Mouse (Mus musculus): ENCODE measurements around the gene Aen. TPM values are rescaled to one million over a fixed set of nuclear protein-coding genes. Genes with fewer than 3 reads are reported as not detected.

Aen gene
- total RNA-seq, 2 experiments from 2014 or later, result 0.96 to 17.6 TPM

DNA sequence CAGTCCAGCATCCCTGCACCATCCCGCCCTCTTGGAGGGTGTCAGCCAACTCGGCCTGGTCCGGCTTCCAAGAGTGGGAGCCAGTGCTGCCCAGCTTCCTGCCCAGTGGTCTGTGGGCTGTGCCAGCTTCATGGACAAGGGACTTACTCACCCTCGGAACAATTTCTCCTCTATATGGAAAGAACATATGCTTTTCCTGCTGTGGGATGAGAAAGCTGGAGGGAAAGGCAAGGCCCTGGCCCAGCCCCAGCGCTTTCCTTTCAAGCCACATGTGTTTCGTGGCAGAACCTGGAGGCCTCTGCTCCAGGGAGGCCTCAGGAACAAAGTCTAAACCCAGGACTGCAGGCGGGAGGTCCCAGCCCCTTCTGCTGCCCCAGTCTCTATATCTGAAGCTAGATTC, 30.0 kb downstream of the Aen start:
- ATAC-seq (replicated peaks; ENCODE audit: low FRiP score, poor library complexity, severe bottlenecking), result no peak

DNA sequence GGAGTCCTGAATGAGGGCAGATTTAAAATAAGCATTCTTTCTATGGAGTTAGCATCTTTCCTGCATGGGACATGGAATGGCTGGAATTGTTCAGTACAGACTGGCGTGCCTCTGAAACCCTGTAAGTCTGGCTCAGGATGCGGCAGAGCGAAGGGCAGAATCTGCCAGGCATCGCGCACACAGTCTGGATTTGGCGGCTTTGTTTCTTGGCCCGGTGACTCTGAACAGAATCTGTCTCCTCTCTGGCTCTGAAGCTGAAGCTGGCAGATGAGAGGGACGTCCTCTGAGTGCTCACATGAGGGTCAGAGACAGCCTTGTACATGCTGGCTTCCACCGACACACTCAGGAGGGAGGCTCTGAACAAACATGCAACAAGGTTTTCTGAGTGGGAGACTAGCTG, 30.5 kb downstream of the Aen start:
- ATAC-seq (replicated peaks; ENCODE audit: low FRiP score, poor library complexity, severe bottlenecking), result no peak

DNA sequence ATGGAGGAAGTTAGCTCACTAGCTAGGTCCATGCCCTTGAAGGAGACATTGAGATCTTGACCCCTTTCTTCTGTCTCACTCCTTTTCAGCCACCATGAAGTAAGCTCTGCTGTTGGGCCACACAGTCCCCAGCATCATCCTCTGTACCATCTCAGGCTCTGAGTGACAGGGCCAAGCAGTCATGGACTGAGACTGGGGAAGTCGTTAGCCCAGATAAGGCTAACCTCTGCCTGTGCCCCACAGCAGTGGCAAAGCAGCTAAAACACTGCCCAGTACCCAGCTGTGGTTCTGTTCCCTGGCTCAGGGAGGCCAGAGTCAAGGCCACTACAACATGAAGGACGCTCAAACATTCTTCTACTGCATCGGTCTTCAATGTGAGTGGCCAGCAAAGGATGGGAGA, 31.6 kb downstream of the Aen start:
- ATAC-seq (replicated peaks; ENCODE audit: low FRiP score, poor library complexity, severe bottlenecking), result peak; percentile 58

DNA sequence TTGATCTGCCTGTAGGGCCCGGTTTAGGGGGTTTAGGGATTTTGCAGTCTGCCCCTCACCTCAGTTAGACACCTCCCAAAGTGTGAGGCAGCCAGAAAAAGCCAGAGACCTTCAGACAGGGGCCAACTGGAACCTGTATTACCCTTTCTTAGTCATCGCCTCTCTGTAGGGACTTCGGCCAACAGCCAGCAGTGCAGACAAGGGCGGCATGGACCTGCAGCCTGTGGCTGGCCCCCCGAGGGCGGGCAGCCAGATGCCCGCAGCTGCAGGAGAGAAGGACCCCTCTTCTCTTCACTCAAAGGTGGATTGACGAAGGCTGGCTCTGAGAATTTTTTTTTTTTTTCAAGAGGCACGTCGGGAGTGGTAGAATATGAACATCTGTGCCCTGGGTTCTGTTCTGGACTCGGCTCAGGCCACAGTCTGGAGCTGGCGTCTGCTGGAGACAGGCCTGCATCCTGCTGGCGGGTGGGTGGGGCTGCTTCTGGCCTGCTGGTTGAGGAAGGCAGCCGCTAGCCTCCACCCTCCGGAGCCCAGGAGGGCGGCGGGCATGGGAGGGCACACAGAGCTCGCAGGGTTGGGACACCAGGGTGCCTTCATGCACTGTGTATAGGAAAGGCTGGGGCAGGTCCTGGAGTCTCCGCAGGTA, 43.4 kb downstream of the Aen start:
- ATAC-seq (replicated peaks; ENCODE audit: low FRiP score, poor library complexity, severe bottlenecking), result peak; percentile 70

DNA sequence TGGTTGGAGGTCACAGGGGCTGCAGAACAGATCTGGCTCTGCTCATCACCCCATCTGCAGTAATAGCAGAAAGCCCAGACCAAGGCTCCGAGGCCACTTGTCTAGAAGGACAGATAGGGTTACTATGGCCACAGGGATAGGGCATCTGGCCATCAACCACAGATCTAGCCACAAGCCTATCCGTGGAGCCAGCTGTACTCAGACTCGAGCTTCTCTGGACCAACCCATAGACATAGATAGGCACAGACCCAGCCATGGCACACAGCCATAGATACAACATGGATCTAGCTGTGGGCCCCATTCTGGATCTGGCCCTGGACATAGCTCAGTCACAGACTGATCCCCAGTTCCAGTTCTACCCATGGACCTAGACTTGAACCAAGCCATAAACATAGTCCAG, 45.3 kb downstream of the Aen start:
- ATAC-seq (replicated peaks; ENCODE audit: low FRiP score, poor library complexity, severe bottlenecking), result peak; percentile 83

DNA sequence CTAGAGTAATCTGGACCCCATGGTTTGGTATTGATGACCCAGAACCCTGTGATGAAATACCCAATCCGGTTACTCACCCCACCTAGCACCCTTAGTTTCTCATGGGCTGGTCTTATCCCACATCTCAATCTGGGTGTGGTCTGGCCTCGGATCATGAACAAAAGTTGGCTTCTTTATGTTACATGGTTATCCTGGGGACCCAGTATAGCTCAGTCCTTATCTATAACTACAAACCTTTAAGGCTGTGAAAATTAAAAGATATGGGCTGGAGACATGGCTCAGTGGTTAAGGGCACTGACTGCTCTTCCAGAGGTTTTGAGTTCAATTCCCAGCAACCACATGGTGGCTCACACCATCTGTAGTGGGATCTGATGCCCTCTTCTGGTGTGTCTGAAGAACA, 46.9 kb downstream of the Aen start:
- 0 out of 2 replicates have a peak, but pooled peaks have one; percentile 11 for ATAC-seq (replicated peaks; ENCODE audit: low FRiP score, poor library complexity, severe bottlenecking)

DNA sequence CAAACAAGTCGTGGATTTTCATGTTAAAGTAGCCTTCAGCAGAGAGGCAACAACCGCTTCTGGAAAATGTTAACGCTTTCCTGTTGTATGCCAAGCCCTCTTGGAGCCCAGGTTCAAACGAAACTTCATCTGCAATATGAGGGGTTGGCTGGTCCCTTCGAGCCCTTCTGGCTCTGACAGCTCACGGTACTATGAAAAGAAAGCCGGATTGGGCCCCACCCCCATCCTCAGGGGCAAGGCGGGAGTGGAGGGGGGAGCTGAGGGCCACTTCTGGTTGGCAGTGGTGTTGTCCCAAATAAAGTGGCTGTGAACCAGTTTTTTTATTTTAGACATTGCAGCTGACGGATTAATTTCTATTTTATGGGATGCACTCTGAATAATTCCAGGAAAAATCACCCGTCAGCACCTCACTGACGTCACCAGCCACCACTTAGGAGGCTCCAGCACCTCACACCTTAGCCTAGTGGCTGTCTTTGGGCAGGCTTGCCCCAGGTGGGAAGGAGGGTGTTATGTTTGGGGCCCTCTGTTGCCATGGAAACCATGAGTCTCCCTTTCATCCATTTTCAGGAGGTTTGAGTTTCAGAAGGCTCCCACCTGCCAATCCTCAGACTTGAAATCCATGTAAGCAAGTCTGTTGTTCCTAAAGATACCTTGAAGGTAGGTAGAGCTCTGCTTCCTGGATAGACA, 58.4 kb downstream of the Aen start:
- no peak for ATAC-seq (replicated peaks; ENCODE audit: low FRiP score, poor library complexity, severe bottlenecking)

DNA sequence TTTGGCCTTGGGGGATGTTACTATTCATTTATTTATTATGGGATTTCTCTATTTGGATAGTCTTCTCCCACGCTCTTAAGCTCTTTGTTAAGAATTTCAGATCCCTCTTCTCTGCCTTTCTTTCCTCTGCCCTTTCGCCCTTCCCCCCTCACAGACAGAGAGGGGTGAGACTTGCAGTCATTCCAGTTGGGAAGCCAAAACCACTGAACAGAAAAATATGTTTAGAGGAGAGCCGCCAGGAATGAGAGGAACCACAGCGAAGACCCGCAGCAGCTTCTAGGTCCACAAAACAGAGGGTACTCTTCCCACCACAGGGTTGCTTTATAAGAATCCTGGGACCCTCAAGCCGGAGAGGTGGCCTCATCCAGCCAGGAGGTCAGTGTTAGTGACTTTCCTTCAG, 59.0 kb downstream of the Aen start:
- ATAC-seq (replicated peaks; ENCODE audit: low FRiP score, poor library complexity, severe bottlenecking), result no peak

DNA sequence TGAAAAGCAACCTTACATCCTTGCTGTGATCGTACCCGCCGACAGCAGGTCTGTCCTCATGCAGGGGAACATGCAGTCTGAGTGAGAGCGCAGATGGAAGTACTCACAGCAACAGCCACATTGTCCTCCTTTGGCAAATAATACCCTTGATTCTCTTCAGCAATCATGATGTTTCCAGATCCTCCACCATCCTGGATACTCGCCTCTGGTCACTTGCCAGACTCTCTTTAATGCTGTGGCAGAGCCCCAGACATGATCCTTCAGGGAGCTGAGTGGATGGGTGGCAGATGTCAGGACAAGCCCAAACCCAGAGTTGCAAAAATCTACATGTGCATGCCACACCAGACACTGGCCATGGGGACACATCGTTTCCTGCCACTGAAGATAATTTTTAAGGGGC, 59.4 kb downstream of the Aen start:
- ATAC-seq (replicated peaks; ENCODE audit: low FRiP score, poor library complexity, severe bottlenecking), result no peak

DNA sequence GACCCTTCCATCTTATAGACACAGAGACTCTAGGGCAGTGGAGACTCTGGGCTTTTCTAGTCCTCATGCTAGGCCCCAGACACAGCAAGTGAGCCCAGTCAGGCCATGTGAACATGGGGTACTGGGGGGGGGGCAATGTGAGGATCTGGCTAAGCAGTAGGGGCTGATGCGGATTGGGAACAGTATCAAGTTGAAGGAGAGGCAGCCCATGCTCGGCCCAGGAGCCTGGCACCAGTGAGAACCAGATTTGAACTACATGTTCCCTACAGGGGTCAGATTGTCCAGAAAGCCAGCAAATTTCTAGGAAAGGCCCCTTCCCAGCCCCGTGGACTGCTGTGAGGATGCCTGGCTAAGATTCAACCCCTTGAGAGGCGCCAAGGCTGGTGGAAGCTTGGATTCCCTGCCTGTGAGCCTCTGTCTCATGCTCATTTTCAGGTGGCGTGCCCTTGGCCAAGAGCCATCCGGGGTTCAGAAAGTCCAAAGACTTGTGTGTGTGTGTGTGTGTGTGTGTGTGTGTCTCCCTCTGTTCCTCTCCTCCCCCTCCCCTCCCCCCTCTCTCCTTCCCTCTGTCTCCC, 62.9 kb downstream of the Aen start:
- ATAC-seq (replicated peaks; ENCODE audit: low FRiP score, poor library complexity, severe bottlenecking), result no peak

Other genes with a start within 250 kb of the Aen start
- gene Ntrk3, start 157.8 kb upstream of the Aen start, total RNA-seq (2015; ENCODE audit: low replicate concordance), result not detected in 2 replicates
- 0.56 TPM in 1 of 2 replicates, not detected in the other for gene Ntrk3, start 157.8 kb upstream of the Aen start, total RNA-seq (2017; ENCODE audit: low replicate concordance)
- gene Mrps11, start 112.7 kb upstream of the Aen start, total RNA-seq (2015; ENCODE audit: low replicate concordance), result 3.3 and 5.2 TPM in 2 replicates
- gene Mrps11, start 112.7 kb upstream of the Aen start, total RNA-seq (2017; ENCODE audit: low replicate concordance), result 10.3 and 11.4 TPM in 2 replicates
- 12.1 and 14.8 TPM in 2 replicates for gene Mrpl46, start 112.3 kb upstream of the Aen start, total RNA-seq (2015; ENCODE audit: low replicate concordance)
- gene Mrpl46, start 112.3 kb upstream of the Aen start, total RNA-seq (2017; ENCODE audit: low replicate concordance), result 4.4 and 9.3 TPM in 2 replicates
- 7.3 and 8.6 TPM in 2 replicates for gene Det1, start 48.6 kb upstream of the Aen start, total RNA-seq (2015; ENCODE audit: low replicate concordance)
- gene Det1, start 48.6 kb upstream of the Aen start, total RNA-seq (2017; ENCODE audit: low replicate concordance), result 3.9 and 6.8 TPM in 2 replicates
- gene Isg20, start 17.6 kb downstream of the Aen start, total RNA-seq (2015; ENCODE audit: low replicate concordance), result 792 and 830 TPM in 2 replicates
- 550 and 581 TPM in 2 replicates for gene Isg20, start 17.6 kb downstream of the Aen start, total RNA-seq (2017; ENCODE audit: low replicate concordance)
- gene Acan, start 157.6 kb downstream of the Aen start, total RNA-seq (2015; ENCODE audit: low replicate concordance), result not detected in 2 replicates
- gene Acan, start 157.6 kb downstream of the Aen start, total RNA-seq (2017; ENCODE audit: low replicate concordance), result not detected in 2 replicates
- not detected in 2 replicates for gene Hapln3, start 235.2 kb downstream of the Aen start, total RNA-seq (2015; ENCODE audit: low replicate concordance)
- not detected in 2 replicates for gene Hapln3, start 235.2 kb downstream of the Aen start, total RNA-seq (2017; ENCODE audit: low replicate concordance)